Mouse (Mus musculus) CH12.LX (cell line): ENCODE results near the gene Tbc1d2b.

ENCODE experiments used
- CTCF ChIP-seq, 2 experiments: IDR thresholded peaks in 1 of 2; conservative IDR thresholded peaks in 1 of 2; 2 replicates each; pipeline ENCODE4 v1.5.1; 2011 to 2012; ENCODE audit warnings: low read depth in 2 of 2, low read length in 2 of 2, improper control_type of control experiment in 1 of 2, inconsistent platforms in 1 of 2, mild to moderate bottlenecking in 1 of 2, moderate library complexity in 1 of 2
- EP300 ChIP-seq: IDR thresholded peaks from 2 replicates; pipeline ENCODE4 v1.6.1; 2011; ENCODE audit warnings: low read length, improper control_type of control experiment
- HCFC1 ChIP-seq: IDR thresholded peaks from 2 replicates; pipeline ENCODE4 v1.6.1; 2012; ENCODE audit warnings: low read depth, mild to moderate bottlenecking, inconsistent platforms, low read length, improper control_type of control experiment
- KAT2A ChIP-seq: IDR thresholded peaks from 2 replicates; pipeline ENCODE4 v1.6.1; 2012; ENCODE audit warnings: low read length, improper control_type of control experiment, inconsistent platforms; ENCODE audit not compliant: insufficient replicate concordance
- POLR2A ChIP-seq: IDR thresholded peaks from 2 replicates; pipeline ENCODE4 v1.6.1; 2011; ENCODE audit warnings: low read depth, mild to moderate bottlenecking, improper control_type of control experiment, low read length
- USF1 ChIP-seq: IDR thresholded peaks from 2 replicates; pipeline ENCODE4 v1.6.1; 2014; ENCODE audit warnings: low read depth, mild to moderate bottlenecking, inconsistent platforms, low read length, improper control_type of control experiment

GRCm38 (mm10) chr9:90217501-90217900, 53.1 kb downstream of the Tbc1d2b start:
- TF ChIP-seq CTCF (conservative IDR thresholded peaks at IDR 0.05 in 1 of 2, IDR thresholded peaks at IDR 0.05 in 1 of 2; ENCODE audit: low read depth in 2 of 2, low read length in 2 of 2) (no peak), KAT2A (no peak), POLR2A (no peak), HCFC1 (no peak), EP300 (no peak), USF1 (no peak)
